Mouse (Mus musculus) testis, postnatal 10 days (tissue): ENCODE measurements around the gene Lce3b.

Source experiments
- DNase-seq: peaks from one replicate; pipeline ENCODE4 v3.0.0; 2021; ENCODE audit warnings: low spot score

Gene Lce3b

GRCm38 (mm10) chr3:92932679-92933078 is at the start of gene Lce3b:
Gene Lce3b (plus strand): TSS chr3:92932979.
- DNase-seq, result no peak

GRCm38 (mm10) chr3:92894063-92894462 is 38.7 kb upstream of the Lce3b start:
- no peak for DNase-seq

GRCm38 (mm10) chr3:92894489-92894888 is 38.3 kb upstream of the Lce3b start:
- no peak for DNase-seq

- DNase-seq, result peak; percentile 64
Measured at GRCm38 (mm10) chr3:92902992-92903391, 29.8 kb upstream of the Lce3b start.

GRCm38 (mm10) chr3:92903640-92904039 is 29.1 kb upstream of the Lce3b start:
- DNase-seq, result no peak

GRCm38 (mm10) chr3:92905182-92905581 is 27.6 kb upstream of the Lce3b start:
- no peak for DNase-seq

- DNase-seq, result no peak
Measured at GRCm38 (mm10) chr3:92907571-92907970, 25.2 kb upstream of the Lce3b start.

GRCm38 (mm10) chr3:92920364-92920763 is 12.4 kb upstream of the Lce3b start:
- DNase-seq, result peak; percentile 46

GRCm38 (mm10) chr3:92926130-92926529 is 6.6 kb upstream of the Lce3b start, which contains the start of gene Lce3a:
Gene Lce3a (minus strand): TSS chr3:92926230.
- DNase-seq, result no peak

- no peak for DNase-seq
Measured at GRCm38 (mm10) chr3:92944186-92944585, 11.4 kb downstream of the Lce3b start, which contains the start of gene Lce3c. Gene Lce3c (plus strand): TSS chr3:92944486.

- no peak for DNase-seq
Measured at GRCm38 (mm10) chr3:92957090-92957489, 24.3 kb downstream of the Lce3b start, which contains the start of gene Lce3d. Gene Lce3d (plus strand): TSS chr3:92957390.

- DNase-seq, result no peak
Measured at GRCm38 (mm10) chr3:92966761-92967160, 34.0 kb downstream of the Lce3b start, which contains the start of gene Lce3e. Gene Lce3e (plus strand): TSS chr3:92967061.

- DNase-seq, result no peak
Measured at GRCm38 (mm10) chr3:92978484-92978883, 45.7 kb downstream of the Lce3b start.
